Mouse (Mus musculus) brain, embryonic 14.5 days (tissue): ENCODE data around the gene Lamtor3.

Experiments used
- CTCF ChIP-seq: fragments of 200-500 bp; IDR thresholded peaks from 2 replicates; pipeline ENCODE4 v1.5.1; 2012; ENCODE audit warnings: inconsistent platforms, mild to moderate bottlenecking, moderate library complexity, borderline replicate concordance; ENCODE audit not compliant: insufficient read depth, insufficient read length; ENCODE audit errors: extremely low read depth
- POLR2A ChIP-seq: fragments of 200-500 bp; IDR thresholded peaks from 2 replicates; pipeline ENCODE4 v1.6.1; 2012; ENCODE audit warnings: mild to moderate bottlenecking, inconsistent platforms, borderline replicate concordance; ENCODE audit not compliant: poor library complexity, insufficient read depth, insufficient read length, severe bottlenecking; ENCODE audit errors: extremely low read depth

- TF ChIP-seq CTCF (no peak), POLR2A (no peak)
These were observed 5.2 kb upstream of the Lamtor3 start for GRCm38 (mm10) chr3:137913093-137913492.
